Mouse (Mus musculus) neutrophil, adult 83 days (primary cell): ENCODE data around the gene Zfy1. TPM values are rescaled to one million over a fixed set of nuclear protein-coding genes. Genes with fewer than 3 reads are reported as not detected.

Experiments used
- total RNA-seq, 2 experiments: library from RNA; stranded (reverse); gene quantifications; one replicate each; pipeline ENCODE4 v1.2.4; 2023

Zfy1 gene
- not detected for total RNA-seq

DNA sequence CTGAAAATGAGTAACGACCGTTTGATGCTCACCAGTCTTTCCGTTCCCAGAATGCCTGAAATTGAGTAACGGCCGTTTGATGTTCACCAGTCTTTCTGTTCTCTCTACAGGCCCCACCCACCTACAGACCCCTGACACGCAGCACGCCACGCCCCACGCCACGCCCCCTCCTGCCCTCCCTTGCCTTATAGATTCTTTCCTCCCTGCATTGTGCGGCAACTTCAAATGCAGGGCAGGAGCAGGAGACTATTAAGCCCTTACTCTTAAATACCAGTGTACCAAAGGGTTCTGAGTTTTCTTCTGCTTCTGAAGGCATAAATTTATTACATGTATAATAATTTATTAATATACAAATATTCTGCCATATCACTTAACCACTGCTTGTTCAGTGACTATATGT, at the start of gene Zfy1:
Zfy1 (minus strand) TSS at position 101 of the 400 bp plus-strand sequence.

DNA sequence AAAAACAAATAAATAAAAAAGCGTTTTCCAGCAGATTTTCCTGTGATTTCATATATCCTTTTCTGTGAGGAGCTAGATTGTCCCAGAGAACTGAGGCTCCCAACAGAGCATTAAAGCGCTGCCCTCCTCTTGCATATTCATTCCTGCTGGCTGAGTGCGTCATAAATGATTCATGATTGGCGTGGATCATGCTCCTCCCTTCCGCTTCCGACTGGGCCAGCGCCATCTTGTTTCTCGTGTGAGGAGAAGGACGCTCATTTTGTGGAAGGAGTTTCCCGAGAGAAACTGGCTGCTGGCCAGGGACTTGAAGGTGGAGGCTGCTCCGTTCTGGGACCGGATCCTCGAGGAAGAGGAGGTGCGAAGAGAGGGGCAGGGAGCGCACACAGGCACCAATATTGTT, 21.2 kb upstream of the Zfy1 start, which contains the start of gene Uba1y:
Uba1y (plus strand) TSS at position 254 of the 400 bp plus-strand sequence.

Other genes with a start within 250 kb of the Zfy1 start
- gene Uba1y, start 21.2 kb upstream of the Zfy1 start, total RNA-seq, result not detected
- gene Kdm5d, start 100.4 kb upstream of the Zfy1 start, total RNA-seq, result 10 to 100 TPM in 1 of 2 experiments, under 1 TPM in 1; 0.04 to 13.5 TPM
- gene Eif2s3y, start 213.1 kb upstream of the Zfy1 start, total RNA-seq, result 10 to 100 TPM in 1 of 2 experiments, not detected in 1; 94.7 TPM